Mouse (Mus musculus): ENCODE results near the gene Mrps21.
"Not testable (repeated sequence)": the region's sequence is repeated elsewhere in the genome, so short reads cannot be mapped to it uniquely, and the experiment has no call there.

The Mrps21 gene

GRCm38 (mm10) chr3:95892066-95893052 is 21.0 kb upstream of the Mrps21 start:
- no peak for DNase-seq (ENCODE audit: low read depth, low spot score)

GRCm38 (mm10) chr3:95891211-95892065 is 20.1 kb upstream of the Mrps21 start, which contains the start of gene BC028528:
Gene BC028528 (minus strand): TSS chr3:95892005.
- no peak for DNase-seq (ENCODE audit: low read depth, low spot score)

- DNase-seq (ENCODE audit: low read depth, low spot score): peak; percentile 63
Observed at GRCm38 (mm10) chr3:95889664-95890063, 18.3 kb upstream of the Mrps21 start.

GRCm38 (mm10) chr3:95887596-95887995 is 16.3 kb upstream of the Mrps21 start:
- DNase-seq (ENCODE audit: low read depth, low spot score): no peak

GRCm38 (mm10) chr3:95884400-95884799 is 13.1 kb upstream of the Mrps21 start:
- no peak for DNase-seq (ENCODE audit: low read depth, low spot score)

GRCm38 (mm10) chr3:95882816-95883425 is 11.6 kb upstream of the Mrps21 start:
- peak; percentile 41 for DNase-seq (ENCODE audit: low read depth, low spot score)

- DNase-seq (ENCODE audit: low read depth, low spot score): peak; percentile 97
Observed at GRCm38 (mm10) chr3:95881979-95882815, 10.9 kb upstream of the Mrps21 start, which contains the start of gene Ciart. Gene Ciart (minus strand): TSS chr3:95882251.

- DNase-seq (ENCODE audit: low read depth, low spot score): no peak
Observed at GRCm38 (mm10) chr3:95879063-95879462, 7.7 kb upstream of the Mrps21 start.

- DNase-seq (ENCODE audit: low read depth, low spot score): no peak
Observed at GRCm38 (mm10) chr3:95872048-95872447, 729 bp upstream of the Mrps21 start.

GRCm38 (mm10) chr3:95870976-95871375 is 343 bp downstream of the Mrps21 start:
- no peak for DNase-seq (ENCODE audit: low read depth, low spot score)

- DNase-seq (ENCODE audit: low read depth, low spot score): no peak
Observed at GRCm38 (mm10) chr3:95867408-95867807, 3.9 kb downstream of the Mrps21 start.

- no peak for DNase-seq (ENCODE audit: low read depth, low spot score)
Observed at GRCm38 (mm10) chr3:95866071-95866470, 5.2 kb downstream of the Mrps21 start.

GRCm38 (mm10) chr3:95865571-95865970 is 5.7 kb downstream of the Mrps21 start:
- no peak for DNase-seq (ENCODE audit: low read depth, low spot score)

GRCm38 (mm10) chr3:95865050-95865449 is 6.3 kb downstream of the Mrps21 start:
- DNase-seq (ENCODE audit: low read depth, low spot score): no peak

GRCm38 (mm10) chr3:95863578-95863977 is 7.7 kb downstream of the Mrps21 start:
- DNase-seq (ENCODE audit: low read depth, low spot score): no peak

- peak; percentile 85 for DNase-seq (ENCODE audit: low read depth, low spot score)
Observed at GRCm38 (mm10) chr3:95861796-95862195, 9.5 kb downstream of the Mrps21 start.

GRCm38 (mm10) chr3:95861216-95861615 is 10.1 kb downstream of the Mrps21 start:
- DNase-seq (ENCODE audit: low read depth, low spot score): no peak

GRCm38 (mm10) chr3:95860323-95860722 is 11.0 kb downstream of the Mrps21 start:
- no peak for DNase-seq (ENCODE audit: low read depth, low spot score)

GRCm38 (mm10) chr3:95858278-95858677 is 13.0 kb downstream of the Mrps21 start:
- DNase-seq (ENCODE audit: low read depth, low spot score): not testable (repeated sequence)

- DNase-seq (ENCODE audit: low read depth, low spot score): not testable (repeated sequence)
Observed at GRCm38 (mm10) chr3:95857050-95857449, 14.3 kb downstream of the Mrps21 start.

- DNase-seq (ENCODE audit: low read depth, low spot score): no peak
Observed at GRCm38 (mm10) chr3:95856115-95856514, 15.2 kb downstream of the Mrps21 start.
